Mouse (Mus musculus): ENCODE measurements around the gene C87436. TPM values are rescaled to one million over a fixed set of nuclear protein-coding genes. Genes with fewer than 3 reads are reported as not detected.

Gene C87436
- polyA plus RNA-seq, 1 experiment from 2014 or later = 22.2 TPM

DNA sequence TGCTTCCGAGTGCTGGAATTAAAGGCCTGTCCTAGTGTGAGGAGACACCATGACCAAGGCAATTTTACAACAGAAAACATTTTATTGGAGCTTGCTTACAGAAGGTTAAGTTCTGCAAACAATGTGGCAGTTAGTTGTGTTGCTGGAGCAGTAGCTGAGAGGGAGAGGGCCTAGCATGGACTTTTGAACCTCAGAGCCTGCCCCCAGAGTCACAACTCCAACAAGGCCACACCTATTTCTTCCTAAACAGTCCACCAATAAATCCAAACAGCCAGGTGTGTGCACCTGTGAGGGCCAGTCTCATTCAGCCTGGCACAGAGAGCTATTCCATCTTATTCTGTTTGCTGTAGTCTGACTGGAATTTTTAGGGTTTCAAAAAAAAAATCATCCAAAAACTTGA, 4.5 kb upstream of the C87436 start:
- Histone ChIP-seq H3K36me3 (peaks cover 66% of the 10 kb centered on the region), H3K9me3 (replicated peaks) (no peaks in the 10 kb centered on the region)

DNA sequence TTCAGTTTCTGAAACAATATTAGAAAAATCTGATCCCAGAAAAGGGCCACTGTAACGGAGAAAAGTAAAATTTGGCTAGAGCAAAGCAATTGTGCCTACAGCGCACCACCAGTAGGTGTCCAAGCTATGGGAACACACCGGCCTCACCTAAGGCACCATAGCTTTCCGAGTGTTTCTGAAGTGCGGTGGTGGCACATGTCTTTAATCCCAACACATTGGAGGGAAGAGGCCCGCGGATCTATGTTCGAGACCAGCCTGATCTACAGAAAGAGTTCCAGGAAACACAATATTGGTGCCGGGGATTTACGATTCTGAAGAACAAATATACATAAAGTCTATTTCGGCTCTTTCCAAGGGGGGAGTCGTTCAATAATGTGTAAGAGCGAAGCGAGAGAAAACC, 463 bp upstream of the C87436 start:
- H3K4me3 ChIP-seq (replicated peaks) = peak overlapping the region; percentile 85
- H3K4me2 ChIP-seq = peak overlapping the region; percentile 78
- peak; percentile 43 for ATAC-seq (ENCODE audit: low FRiP score)
- H3K9me3 ChIP-seq (replicated peaks) = no peaks in the 10 kb centered on the region
- peaks cover 40% of the 10 kb centered on the region for H3K36me3 ChIP-seq
- peaks cover 14% of the 10 kb centered on the region for H3K4me1 ChIP-seq
- no peaks in the 10 kb centered on the region for H3K27me3 ChIP-seq (replicated peaks)
- H3K9ac ChIP-seq (replicated peaks) = peak overlapping the region; percentile 87
- H3K27ac ChIP-seq (replicated peaks) = peak overlapping the region; percentile 96
- WGBS = 3% methylated on average over 14 of the region's 14 CpGs

More for the DNA sequence above, 4.5 kb upstream of the C87436 start:
- 0 out of 2 replicates have a peak, but pooled peaks cover 4% of the 10 kb centered on the region for H3K4me1 ChIP-seq
- WGBS = 93% methylated on average over 1 of the region's 1 CpGs
- H3K9ac ChIP-seq (replicated peaks) = no peak overlapping the region
- no peak overlapping the region for H3K4me3 ChIP-seq (replicated peaks)
- H3K4me2 ChIP-seq = no peak overlapping the region
- no peak overlapping the region for H3K27ac ChIP-seq (replicated peaks)
- no peak for ATAC-seq (ENCODE audit: low FRiP score)
- no peaks in the 10 kb centered on the region for H3K27me3 ChIP-seq (replicated peaks)

DNA sequence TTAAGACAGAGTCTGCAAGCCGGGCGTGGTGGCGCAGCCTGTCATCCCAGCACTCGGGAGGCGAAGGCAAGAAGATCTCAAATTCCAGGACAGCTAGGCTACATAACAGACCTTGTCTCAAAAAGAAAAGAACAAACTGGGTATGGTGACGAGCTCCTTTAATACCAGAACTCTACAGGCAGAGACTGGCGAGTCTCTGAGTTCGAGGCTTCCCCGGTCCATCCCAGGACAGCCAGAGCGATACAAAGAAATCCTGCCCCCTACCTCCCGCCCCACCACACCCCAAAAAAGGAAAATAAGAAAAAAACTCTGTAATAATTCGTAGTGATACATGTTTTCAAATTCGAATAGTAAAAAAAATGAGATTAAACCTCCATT, 934 bp downstream of the C87436 start:
- Histone ChIP-seq H3K4me3 (replicated peaks) (peak overlapping the region; percentile 85), H3K4me2 (peak overlapping the region; percentile 78), H3K36me3 (peaks cover 39% of the 10 kb centered on the region), H3K9me3 (replicated peaks) (no peaks in the 10 kb centered on the region), H3K4me1 (peaks cover 14% of the 10 kb centered on the region), H3K27me3 (replicated peaks) (no peaks in the 10 kb centered on the region), H3K27ac (replicated peaks) (peak overlapping the region; percentile 96), H3K9ac (replicated peaks) (peak overlapping the region; percentile 87)
- no peak for ATAC-seq (ENCODE audit: low FRiP score)
- 6% methylated on average over 13 of the region's 13 CpGs for WGBS

DNA sequence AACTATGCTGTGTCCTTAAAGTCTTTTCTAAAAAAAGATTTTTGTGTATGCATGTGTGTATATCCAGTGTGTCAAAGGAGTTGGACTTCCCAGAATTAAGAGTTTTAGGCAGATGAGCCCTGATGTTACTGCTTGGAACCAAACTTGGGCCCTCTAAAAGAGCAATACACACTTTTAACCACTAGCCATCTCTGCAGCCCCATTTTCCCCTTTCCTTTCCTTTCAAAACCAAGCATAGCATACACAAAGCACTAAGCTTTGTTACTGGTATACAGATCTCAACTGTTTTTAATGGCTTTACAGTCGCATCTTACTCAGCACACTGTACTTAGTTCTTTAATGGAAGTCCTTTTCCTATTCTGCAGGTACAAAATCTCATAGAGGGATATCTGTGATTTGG, 1.4 kb downstream of the C87436 start:
- WGBS = 89% methylated on average over 1 of the region's 1 CpGs
- Histone ChIP-seq H3K27ac (replicated peaks) (peak overlapping the region; percentile 96; the same call in 1 of the 2 replicates), H3K4me2 (peak overlapping the region; percentile 78), H3K9ac (replicated peaks) (peak overlapping the region; percentile 87; the same call in 1 of the 2 replicates), H3K4me1 (peaks cover 14% of the 10 kb centered on the region), H3K4me3 (replicated peaks) (peak overlapping the region; percentile 85), H3K36me3 (peaks cover 39% of the 10 kb centered on the region), H3K27me3 (replicated peaks) (no peaks in the 10 kb centered on the region), H3K9me3 (replicated peaks) (no peaks in the 10 kb centered on the region)
- ATAC-seq (ENCODE audit: low FRiP score) = no peak

DNA sequence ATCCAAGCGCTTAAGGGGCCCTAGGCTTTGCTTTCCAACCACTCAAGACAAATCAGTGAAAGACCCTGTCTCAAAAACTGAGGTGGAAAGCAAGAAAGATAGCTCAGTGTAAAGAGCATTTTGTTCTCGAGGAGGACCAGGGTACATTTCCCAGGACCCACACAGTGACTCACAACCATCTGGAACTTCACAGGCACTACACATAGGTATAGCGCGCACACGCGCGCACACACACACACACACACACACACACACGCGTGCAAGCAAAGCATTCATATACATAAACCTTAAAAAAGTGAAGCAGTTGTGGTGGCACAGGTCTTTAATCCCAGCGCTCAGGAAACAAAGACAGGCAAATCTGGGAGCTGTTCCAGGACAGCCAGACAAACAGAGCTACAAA, 3.4 kb downstream of the C87436 start:
- WGBS = 95% methylated on average over 10 of the region's 10 CpGs
- peaks cover 14% of the 10 kb centered on the region for H3K4me1 ChIP-seq
- no peak overlapping the region for H3K4me2 ChIP-seq
- no peaks in the 10 kb centered on the region for H3K27me3 ChIP-seq (replicated peaks)
- peaks cover 34% of the 10 kb centered on the region for H3K36me3 ChIP-seq
- no peaks in the 10 kb centered on the region for H3K9me3 ChIP-seq (replicated peaks)
- no peak overlapping the region for H3K9ac ChIP-seq (replicated peaks)
- no peak overlapping the region for H3K4me3 ChIP-seq (replicated peaks)
- ATAC-seq (ENCODE audit: low FRiP score) = no peak
- no peak overlapping the region for H3K27ac ChIP-seq (replicated peaks)

DNA sequence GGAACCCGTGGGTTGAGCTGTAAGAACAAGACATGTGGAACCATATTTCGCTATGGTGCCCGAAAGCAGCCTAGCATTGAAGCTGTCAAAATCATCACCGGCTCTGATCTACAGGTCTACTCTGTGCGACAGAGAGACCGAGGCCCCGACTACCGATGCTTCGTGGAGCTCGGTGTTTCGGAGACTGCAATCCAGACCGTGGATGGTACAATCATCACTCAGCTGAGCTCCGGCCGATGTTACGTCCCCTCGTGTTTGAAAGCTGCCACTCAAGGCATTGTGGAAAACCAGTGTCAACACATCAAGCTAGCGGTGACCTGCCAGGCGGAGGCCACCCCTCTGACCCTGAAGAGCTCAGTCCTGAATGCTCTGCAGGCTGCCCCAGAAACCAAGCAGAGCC, 7.4 kb downstream of the C87436 start:
- ATAC-seq (ENCODE audit: low FRiP score) = no peak
- Histone ChIP-seq H3K4me2 (no peak overlapping the region), H3K27ac (replicated peaks) (no peak overlapping the region), H3K36me3 (peaks cover 57% of the 10 kb centered on the region), H3K4me3 (replicated peaks) (no peak overlapping the region), H3K9me3 (replicated peaks) (no peaks in the 10 kb centered on the region), H3K9ac (replicated peaks) (no peak overlapping the region), H3K4me1 (no peaks in the 10 kb centered on the region), H3K27me3 (replicated peaks) (no peaks in the 10 kb centered on the region)
- 96% methylated on average over 18 of the region's 18 CpGs for WGBS

DNA sequence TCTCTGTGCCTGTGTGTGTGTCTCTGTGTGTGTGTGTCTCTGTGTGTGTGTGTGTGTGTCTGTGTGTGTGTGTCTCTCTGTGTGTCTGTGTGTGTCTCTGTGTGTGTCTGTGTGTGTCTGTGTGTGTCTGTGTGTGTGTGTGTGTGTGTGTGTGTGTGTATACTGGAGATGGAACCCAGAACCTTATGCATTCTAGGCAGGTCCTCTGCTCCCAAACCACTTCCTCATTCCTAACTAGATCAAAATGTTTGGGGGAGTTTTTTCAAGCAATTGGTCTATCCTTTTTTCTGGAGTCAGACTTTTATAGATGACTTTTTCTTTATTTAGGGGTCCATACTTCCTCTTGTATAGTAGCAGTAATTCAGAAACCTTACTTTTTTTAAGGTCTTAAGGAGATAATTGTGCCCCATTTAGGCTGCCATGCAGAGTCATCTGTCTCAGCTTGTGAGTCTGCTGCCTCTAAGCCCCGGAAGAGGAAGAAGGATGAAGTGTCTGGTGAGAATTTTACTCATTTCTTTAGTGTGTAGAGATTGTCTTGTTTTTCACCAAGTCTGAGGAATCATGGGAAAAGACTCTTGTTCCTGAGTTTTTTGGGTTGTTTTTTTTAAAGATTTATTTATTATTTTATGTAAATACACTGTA, 8.9 kb downstream of the C87436 start:
- Histone ChIP-seq H3K4me1 (no peaks in the 10 kb centered on the region), H3K27me3 (replicated peaks) (no peaks in the 10 kb centered on the region), H3K36me3 (peaks cover 64% of the 10 kb centered on the region), H3K27ac (replicated peaks) (no peak overlapping the region), H3K4me3 (replicated peaks) (no peak overlapping the region), H3K4me2 (no peak overlapping the region), H3K9me3 (replicated peaks) (no peaks in the 10 kb centered on the region), H3K9ac (replicated peaks) (no peak overlapping the region)
- WGBS = 93% methylated on average over 1 of the region's 1 CpGs
- ATAC-seq (ENCODE audit: low FRiP score) = no peak

DNA sequence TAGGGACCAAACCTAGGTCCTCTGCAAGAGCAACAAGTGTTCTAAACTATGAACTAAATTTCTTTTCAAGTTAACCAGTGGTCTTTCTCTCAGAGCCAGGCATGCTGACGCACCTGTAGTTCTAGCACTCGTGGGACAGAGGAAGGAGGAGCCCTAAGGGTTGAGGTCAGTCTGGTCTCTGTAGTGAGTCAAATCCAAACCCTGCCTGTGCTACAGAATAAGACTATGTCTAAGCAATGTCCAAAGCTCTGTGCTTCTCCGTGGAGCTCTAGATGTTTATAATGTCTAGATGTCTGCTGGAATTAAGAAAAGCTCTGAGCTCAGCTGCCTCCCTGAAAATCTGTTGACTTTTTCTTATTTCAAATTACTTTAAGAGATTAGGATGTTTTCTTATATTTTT, 18.6 kb downstream of the C87436 start:
- Histone ChIP-seq H3K36me3 (peaks cover 74% of the 10 kb centered on the region), H3K27me3 (replicated peaks) (no peaks in the 10 kb centered on the region), H3K4me2 (no peak overlapping the region), H3K4me1 (no peaks in the 10 kb centered on the region), H3K9ac (replicated peaks) (no peak overlapping the region), H3K9me3 (replicated peaks) (no peaks in the 10 kb centered on the region), H3K27ac (replicated peaks) (no peak overlapping the region), H3K4me3 (replicated peaks) (no peak overlapping the region)
- 90% methylated on average over 3 of the region's 3 CpGs for WGBS
- ATAC-seq (ENCODE audit: low FRiP score) = no peak

DNA sequence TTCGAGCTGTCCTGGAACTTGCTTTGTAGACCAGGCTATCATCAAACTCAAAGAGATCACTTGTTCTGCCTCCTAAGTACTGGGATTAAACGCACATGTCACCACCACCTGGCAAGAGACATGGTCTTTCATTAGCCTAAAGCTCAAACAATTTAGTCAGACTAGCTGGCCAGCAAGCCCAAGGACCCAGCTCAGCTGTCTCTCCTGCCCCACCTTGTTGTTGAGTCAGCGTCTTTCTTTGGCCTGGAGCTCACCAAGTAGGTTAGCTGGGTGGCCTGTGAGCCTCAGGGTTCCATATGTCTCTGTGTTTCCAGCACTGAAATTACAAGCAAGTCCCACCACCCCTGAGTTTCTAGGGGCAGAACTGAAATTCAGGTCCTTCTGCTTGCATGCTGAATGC, 24.9 kb downstream of the C87436 start:
- no peak for ATAC-seq (ENCODE audit: low FRiP score)

DNA sequence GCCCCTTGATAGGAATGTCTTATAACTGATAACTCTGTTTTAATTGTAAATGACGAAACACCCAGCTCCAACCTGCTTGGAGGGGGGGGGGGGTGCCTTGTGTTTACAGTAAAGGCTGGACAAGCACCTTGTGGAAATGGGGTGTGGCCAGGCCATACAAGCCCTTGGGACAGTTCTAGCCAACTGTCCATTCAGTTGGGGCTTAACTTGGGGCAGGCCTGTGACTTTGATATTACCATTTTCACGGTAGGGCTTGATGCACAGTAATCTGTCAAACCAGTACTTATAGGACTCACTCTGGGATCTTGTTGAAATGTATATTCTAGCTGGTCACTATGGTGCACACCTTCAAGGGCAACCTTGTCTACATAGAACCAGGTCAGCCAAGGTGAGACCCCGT, 33.1 kb downstream of the C87436 start:
- ATAC-seq (ENCODE audit: low FRiP score) = no peak
- Histone ChIP-seq H3K4me3 (replicated peaks) (peak overlapping the region; percentile 42; the same call in 1 of the 2 replicates), H3K4me1 (peaks cover 19% of the 10 kb centered on the region), H3K4me2 (peak overlapping the region; percentile 81), H3K27ac (replicated peaks) (peak overlapping the region; percentile 93), H3K9ac (replicated peaks) (peak overlapping the region; percentile 58), H3K27me3 (replicated peaks) (no peaks in the 10 kb centered on the region), H3K36me3 (peaks cover 28% of the 10 kb centered on the region), H3K9me3 (replicated peaks) (no peaks in the 10 kb centered on the region)
- WGBS = 90% methylated on average over 3 of the region's 3 CpGs

More for the DNA sequence above, 24.9 kb downstream of the C87436 start:
- no peaks in the 10 kb centered on the region for H3K27me3 ChIP-seq (replicated peaks)
- H3K27ac ChIP-seq (replicated peaks) = no peak overlapping the region
- peaks cover 73% of the 10 kb centered on the region for H3K36me3 ChIP-seq
- 89% methylated on average over 3 of the region's 3 CpGs for WGBS
- no peak overlapping the region for H3K4me3 ChIP-seq (replicated peaks)
- no peaks in the 10 kb centered on the region for H3K4me1 ChIP-seq
- no peaks in the 10 kb centered on the region for H3K9me3 ChIP-seq (replicated peaks)
- H3K4me2 ChIP-seq = no peak overlapping the region
- no peak overlapping the region for H3K9ac ChIP-seq (replicated peaks)

DNA sequence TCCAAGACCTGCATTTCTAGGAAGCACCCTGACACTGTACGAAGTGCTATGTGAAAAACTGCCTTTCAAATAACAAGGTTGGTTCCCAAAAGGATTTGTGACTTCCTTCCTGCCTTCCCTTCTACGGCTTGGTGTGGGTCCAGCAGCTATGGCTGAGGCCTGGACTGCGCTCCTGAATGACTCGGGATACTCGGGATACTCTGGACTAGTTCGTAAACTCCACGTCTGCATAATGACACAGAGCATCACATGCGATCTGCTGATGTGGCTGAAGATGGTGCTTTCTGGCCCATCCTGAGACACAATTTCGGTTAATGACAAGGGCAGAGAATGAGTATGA, 33.6 kb downstream of the C87436 start:
- Histone ChIP-seq H3K4me1 (peaks cover 19% of the 10 kb centered on the region), H3K36me3 (peaks cover 26% of the 10 kb centered on the region), H3K4me2 (peak overlapping the region; percentile 81), H3K27me3 (replicated peaks) (no peaks in the 10 kb centered on the region), H3K9ac (replicated peaks) (peak overlapping the region; percentile 58), H3K9me3 (replicated peaks) (no peaks in the 10 kb centered on the region), H3K27ac (replicated peaks) (peak overlapping the region; percentile 93), H3K4me3 (replicated peaks) (peak overlapping the region; percentile 42)
- WGBS = 23% methylated on average over 9 of the region's 9 CpGs
- ATAC-seq (ENCODE audit: low FRiP score) = peak; percentile 47

DNA sequence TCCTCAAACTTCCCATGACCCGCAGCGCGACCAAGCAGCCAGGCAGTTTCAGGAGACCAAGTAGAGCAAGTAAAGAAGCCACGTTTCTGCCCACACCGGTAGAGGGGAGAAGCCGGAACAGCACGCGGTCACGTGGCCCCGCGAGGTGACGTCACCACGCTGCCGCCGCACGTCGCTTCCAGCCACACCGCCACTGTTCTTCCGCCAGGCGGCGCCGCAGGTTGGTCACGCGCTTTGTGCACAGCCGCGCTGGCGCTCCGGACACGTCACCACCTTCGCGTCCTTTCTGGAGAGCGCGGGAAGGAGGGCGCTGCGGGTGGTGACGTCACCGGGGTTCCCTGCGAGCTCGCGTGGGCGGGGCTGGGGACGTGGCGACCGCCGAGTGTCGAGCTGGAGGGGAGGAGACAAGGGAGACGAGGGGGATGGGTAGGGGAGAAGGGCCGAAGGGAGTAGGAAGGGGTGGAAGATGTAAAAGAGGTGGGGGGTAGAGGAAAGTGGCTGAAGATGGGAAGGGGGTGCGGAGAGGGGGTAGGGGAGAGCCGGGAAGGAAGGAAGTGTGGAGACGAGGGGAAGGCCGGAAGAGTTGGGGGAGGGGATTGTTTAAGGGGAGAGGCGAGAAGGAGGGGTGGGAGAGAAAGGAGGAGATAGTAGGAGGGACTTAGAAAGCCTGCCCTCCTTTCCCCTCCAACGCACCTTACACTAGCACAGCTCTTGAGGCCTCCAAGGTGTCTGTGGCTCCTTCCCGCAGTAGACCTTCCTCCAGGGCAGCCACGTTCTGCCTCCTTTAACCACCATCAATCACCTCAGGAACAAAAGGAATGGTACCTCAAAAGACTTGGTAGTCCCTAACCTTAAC, 34.2 kb downstream of the C87436 start:
- Histone ChIP-seq H3K27ac (replicated peaks) (peak overlapping the region; percentile 93), H3K27me3 (replicated peaks) (no peaks in the 10 kb centered on the region), H3K4me1 (peaks cover 19% of the 10 kb centered on the region), H3K36me3 (peaks cover 21% of the 10 kb centered on the region), H3K4me2 (peak overlapping the region; percentile 81), H3K4me3 (replicated peaks) (peak overlapping the region; percentile 42), H3K9me3 (replicated peaks) (no peaks in the 10 kb centered on the region), H3K9ac (replicated peaks) (peak overlapping the region; percentile 58)
- peak; percentile 95 for ATAC-seq (ENCODE audit: low FRiP score)
- WGBS = under 1% methylated on average over 54 of the region's 56 CpGs
